Mouse (Mus musculus) midbrain, embryonic 12.5 days (tissue): ENCODE data around the gene Selenom. TPM values are rescaled to one million over a fixed set of nuclear protein-coding genes. Genes with fewer than 3 reads are reported as not detected.

Experiments
- ATAC-seq: fragments of 200-750 bp; cut with Nextera tagmentation; 2 replicates; pipeline ENCODE4 v1.8.0; 2017; ENCODE audit warnings: low read depth, moderate TSS enrichment, moderate library complexity; ENCODE audit not compliant: low FRiP score
- H3K27ac ChIP-seq: fragments of 300-500 bp; sonication (generic); replicated peaks from 2 replicates; pipeline ENCODE4 v1.5.1; 2016; ENCODE audit warnings: mild to moderate bottlenecking
- H3K27me3 ChIP-seq: fragments of 300-500 bp; sonication (generic); 2 replicates; pipeline ENCODE4 v1.6.1; 2016; ENCODE audit warnings: mild to moderate bottlenecking
- H3K36me3 ChIP-seq: fragments of 300-500 bp; sonication (generic); 2 replicates; pipeline ENCODE4 v1.6.1; 2016
- H3K4me1 ChIP-seq: fragments of 300-500 bp; sonication (generic); 2 replicates; pipeline ENCODE4 v1.6.1; 2016
- H3K4me2 ChIP-seq: fragments of 300-500 bp; sonication (generic); replicated peaks from 2 replicates; pipeline ENCODE4 v1.6.1; 2016; ENCODE audit warnings: mild to moderate bottlenecking, moderate library complexity
- H3K4me3 ChIP-seq: fragments of 300-500 bp; sonication (generic); 2 replicates; pipeline ENCODE4 v1.5.1; 2016; ENCODE audit warnings: mild to moderate bottlenecking
- H3K9ac ChIP-seq: fragments of 300-500 bp; sonication (generic); replicated peaks from 2 replicates; pipeline ENCODE4 v1.6.1; 2016; ENCODE audit warnings: mild to moderate bottlenecking, moderate library complexity
- H3K9me3 ChIP-seq: fragments of 300-500 bp; sonication (generic); 2 replicates; pipeline ENCODE4 v1.6.1; 2016; ENCODE audit warnings: mild to moderate bottlenecking
- WGBS: fragments of 180-500 bp; shearing (Covaris S2); methylation state at CpG from one replicate; pipeline ENCODE4 v1.1.7; 2016; 5-methylcytosine and 5-hydroxymethylcytosine counted together
- polyA plus RNA-seq: library from polyadenylated mRNA; unstranded; fragments of >200 nt; fragmentation: Nextera tagmentation; extraction: Ambion mirVana; gene quantifications from 2 replicates; pipeline ENCODE4 v1.2.1, GENCODE M21; 2016

The Selenom gene
- polyA plus RNA-seq, 1 experiment from 2014 or later, result 69.3 TPM

GRCm38 (mm10) chr11:3536082-3536481, 21.6 kb downstream of the Selenom start:
- ATAC-seq, result no peak
- WGBS, result 61% methylated on average over 5 of the region's 5 CpGs
- peak overlapping the region; percentile 75 for H3K27ac ChIP-seq
- peak overlapping the region; percentile 57 for H3K4me3 ChIP-seq
- no peaks in the 10 kb centered on the region for H3K9me3 ChIP-seq
- H3K4me1 ChIP-seq, result peaks cover 34% of the 10 kb centered on the region
- no peaks in the 10 kb centered on the region; the same call in 1 of the 2 replicates for H3K27me3 ChIP-seq
- peak overlapping the region; percentile 63 for H3K9ac ChIP-seq
- H3K4me2 ChIP-seq, result peak overlapping the region; percentile 88
- H3K36me3 ChIP-seq, result peaks cover 18% of the 10 kb centered on the region

- peaks cover 15% of the 10 kb centered on the region for H3K36me3 ChIP-seq
- no peaks in the 10 kb centered on the region; the same call in 1 of the 2 replicates for H3K27me3 ChIP-seq
- peaks cover 34% of the 10 kb centered on the region for H3K4me1 ChIP-seq
- WGBS, result 92% methylated on average over 5 of the region's 5 CpGs
- H3K4me3 ChIP-seq, result no peak overlapping the region
- no peak overlapping the region for H3K27ac ChIP-seq
- no peak overlapping the region for H3K9ac ChIP-seq
- H3K4me2 ChIP-seq, result peak overlapping the region; percentile 65; the same call in 1 of the 2 replicates
- H3K9me3 ChIP-seq, result no peaks in the 10 kb centered on the region
- ATAC-seq, result no peak
Measured at GRCm38 (mm10) chr11:3536745-3537333, 22.4 kb downstream of the Selenom start.

- ATAC-seq, result no peak
- Histone ChIP-seq H3K9ac (no peak overlapping the region), H3K4me1 (peaks cover 34% of the 10 kb centered on the region), H3K4me3 (no peak overlapping the region), H3K36me3 (peaks cover 7% of the 10 kb centered on the region), H3K27me3 (no peaks in the 10 kb centered on the region; the same call in 1 of the 2 replicates), H3K9me3 (no peaks in the 10 kb centered on the region), H3K4me2 (peak overlapping the region; percentile 65), H3K27ac (no peak overlapping the region)
- 90% methylated on average over 3 of the region's 3 CpGs for WGBS
Measured at GRCm38 (mm10) chr11:3537711-3538110, 23.2 kb downstream of the Selenom start.

GRCm38 (mm10) chr11:3538341-3538740, 23.9 kb downstream of the Selenom start:
- Histone ChIP-seq H3K9me3 (no peaks in the 10 kb centered on the region), H3K4me2 (peak overlapping the region; percentile 65), H3K4me1 (peaks cover 34% of the 10 kb centered on the region), H3K27me3 (no peaks in the 10 kb centered on the region; the same call in 1 of the 2 replicates), H3K4me3 (peak overlapping the region; percentile 56), H3K36me3 (peaks cover 1% of the 10 kb centered on the region; the same call in 1 of the 2 replicates), H3K9ac (peak overlapping the region; percentile 71; the same call in 1 of the 2 replicates), H3K27ac (no peak overlapping the region)
- ATAC-seq, result no peak
- 68% methylated on average over 4 of the region's 4 CpGs for WGBS

- H3K36me3 ChIP-seq, result no peaks in the 10 kb centered on the region
- peak overlapping the region; percentile 71 for H3K9ac ChIP-seq
- ATAC-seq, result peak; percentile 90
- H3K4me2 ChIP-seq, result peak overlapping the region; percentile 65
- no peaks in the 10 kb centered on the region for H3K9me3 ChIP-seq
- 5% methylated on average over 33 of the region's 33 CpGs for WGBS
- no peak overlapping the region for H3K27ac ChIP-seq
- no peaks in the 10 kb centered on the region; the same call in 1 of the 2 replicates for H3K27me3 ChIP-seq
- peaks cover 34% of the 10 kb centered on the region for H3K4me1 ChIP-seq
- peak overlapping the region; percentile 56 for H3K4me3 ChIP-seq
Measured at GRCm38 (mm10) chr11:3539111-3539825, 24.8 kb downstream of the Selenom start.

- peak overlapping the region; percentile 65 for H3K4me2 ChIP-seq
- H3K9ac ChIP-seq, result no peak overlapping the region
- no peak for ATAC-seq
- H3K9me3 ChIP-seq, result peaks cover 5% of the 10 kb centered on the region; the same call in 1 of the 2 replicates
- no peaks in the 10 kb centered on the region for H3K36me3 ChIP-seq
- peak overlapping the region; percentile 56; the same call in 1 of the 2 replicates for H3K4me3 ChIP-seq
- WGBS, result 86% methylated on average over 4 of the region's 4 CpGs
- no peaks in the 10 kb centered on the region; the same call in 1 of the 2 replicates for H3K27me3 ChIP-seq
- no peak overlapping the region for H3K27ac ChIP-seq
- peaks cover 33% of the 10 kb centered on the region for H3K4me1 ChIP-seq
Measured at GRCm38 (mm10) chr11:3539826-3540196, 25.3 kb downstream of the Selenom start.

- no peak within 1 kb of the TSS for H3K27ac ChIP-seq
- 96% methylated on average over 23 of the region's 23 CpGs for WGBS
- peaks cover 27% of the 10 kb centered on the region for H3K4me1 ChIP-seq
- H3K36me3 ChIP-seq, result no peaks in the 10 kb centered on the region
- 0 out of 2 replicates have a peak within 1 kb of the TSS, but pooled peaks have one; percentile 71 for H3K9ac ChIP-seq
- peak within 1 kb of the TSS; percentile 56 for H3K4me3 ChIP-seq
- H3K9me3 ChIP-seq, result peaks cover 5% of the 10 kb centered on the region; the same call in 1 of the 2 replicates
- ATAC-seq, result no peak
- no peaks in the 10 kb centered on the region; the same call in 1 of the 2 replicates for H3K27me3 ChIP-seq
- peak within 1 kb of the TSS; percentile 65 for H3K4me2 ChIP-seq
Measured at GRCm38 (mm10) chr11:3540451-3541085, 26.1 kb downstream of the Selenom start, which contains the start of gene Smtn. Gene Smtn (minus strand): TSS chr11:3540612.

GRCm38 (mm10) chr11:3541932-3542331, 27.4 kb downstream of the Selenom start:
- 77% methylated on average over 3 of the region's 3 CpGs for WGBS

GRCm38 (mm10) chr11:3543001-3543400, 28.5 kb downstream of the Selenom start:
- Histone ChIP-seq H3K9me3 (peaks cover 5% of the 10 kb centered on the region; the same call in 1 of the 2 replicates), H3K4me1 (peaks cover 8% of the 10 kb centered on the region), H3K27ac (no peak overlapping the region), H3K36me3 (no peaks in the 10 kb centered on the region), H3K9ac (no peak overlapping the region), H3K4me3 (no peak overlapping the region), H3K4me2 (no peak overlapping the region), H3K27me3 (no peaks in the 10 kb centered on the region)
- 61% methylated on average over 5 of the region's 5 CpGs for WGBS
- ATAC-seq, result no peak

More at GRCm38 (mm10) chr11:3541932-3542331, 27.4 kb downstream of the Selenom start:
- no peak for ATAC-seq
- no peak overlapping the region for H3K27ac ChIP-seq
- H3K4me1 ChIP-seq, result peaks cover 13% of the 10 kb centered on the region
- no peaks in the 10 kb centered on the region for H3K36me3 ChIP-seq
- H3K27me3 ChIP-seq, result no peaks in the 10 kb centered on the region; the same call in 1 of the 2 replicates
- no peak overlapping the region for H3K4me3 ChIP-seq
- H3K4me2 ChIP-seq, result no peak overlapping the region
- no peak overlapping the region for H3K9ac ChIP-seq
- peaks cover 5% of the 10 kb centered on the region; the same call in 1 of the 2 replicates for H3K9me3 ChIP-seq

- Histone ChIP-seq H3K9ac (no peak overlapping the region), H3K9me3 (peaks cover 5% of the 10 kb centered on the region; the same call in 1 of the 2 replicates), H3K27me3 (no peaks in the 10 kb centered on the region), H3K4me1 (no peaks in the 10 kb centered on the region), H3K4me2 (no peak overlapping the region), H3K36me3 (no peaks in the 10 kb centered on the region), H3K27ac (no peak overlapping the region), H3K4me3 (no peak overlapping the region)
- WGBS, result 95% methylated on average over 5 of the region's 5 CpGs
- no peak for ATAC-seq
Measured at GRCm38 (mm10) chr11:3544409-3544808, 29.9 kb downstream of the Selenom start.

- ATAC-seq, result no peak
- H3K4me1 ChIP-seq, result no peaks in the 10 kb centered on the region
- H3K4me3 ChIP-seq, result no peak overlapping the region
- WGBS, result 18% methylated on average over 9 of the region's 9 CpGs
- H3K27ac ChIP-seq, result no peak overlapping the region
- peaks cover 5% of the 10 kb centered on the region; the same call in 1 of the 2 replicates for H3K9me3 ChIP-seq
- H3K27me3 ChIP-seq, result no peaks in the 10 kb centered on the region
- no peak overlapping the region for H3K9ac ChIP-seq
- no peaks in the 10 kb centered on the region for H3K36me3 ChIP-seq
- no peak overlapping the region for H3K4me2 ChIP-seq
Measured at GRCm38 (mm10) chr11:3545531-3546241, 31.2 kb downstream of the Selenom start.
